Mouse (Mus musculus) liver, postnatal 0 days (tissue): ENCODE data around the gene Satb1. TPM values are rescaled to one million over a fixed set of nuclear protein-coding genes. Genes with fewer than 3 reads are reported as not detected.

Experiments
- ATAC-seq: fragments of 200-750 bp; cut with Nextera tagmentation; 2 replicates; pipeline ENCODE4 v1.8.0; 2017; ENCODE audit warnings: mild to moderate bottlenecking, moderate library complexity
- DNase-seq: peaks from one replicate; pipeline ENCODE4 v3.0.0-alpha.2; 2016
- H3K27ac ChIP-seq: fragments of 300-500 bp; sonication (generic); 2 replicates; pipeline ENCODE4 v1.5.1; 2014; ENCODE audit warnings: antibody characterized with exemption, moderate library complexity, mild to moderate bottlenecking, low read depth
- H3K27me3 ChIP-seq: fragments of 300-500 bp; sonication (generic); 2 replicates; pipeline ENCODE4 v1.6.1; 2014; ENCODE audit warnings: low read length, control low read depth, mixed read lengths; ENCODE audit not compliant: insufficient read depth
- H3K36me3 ChIP-seq: fragments of 300-500 bp; sonication (generic); replicated peaks from 2 replicates; pipeline ENCODE4 v1.6.1; 2014; ENCODE audit warnings: mild to moderate bottlenecking, control low read depth, low read length, moderate library complexity, mixed read lengths; ENCODE audit not compliant: insufficient read depth
- H3K4me1 ChIP-seq: fragments of 300-500 bp; sonication (generic); 2 replicates; pipeline ENCODE4 v1.6.1; 2014; ENCODE audit warnings: antibody characterized with exemption, mild to moderate bottlenecking, control low read depth; ENCODE audit not compliant: insufficient read depth
- H3K4me2 ChIP-seq: fragments of 300-500 bp; sonication (generic); 2 replicates; pipeline ENCODE4 v1.6.1; 2014; ENCODE audit warnings: low read depth, mild to moderate bottlenecking, low read length, moderate library complexity, mixed read lengths
- H3K4me3 ChIP-seq: fragments of 300-500 bp; sonication (generic); 2 replicates; pipeline ENCODE4 v1.5.1; 2014; ENCODE audit warnings: low read depth, low read length
- H3K9ac ChIP-seq: fragments of 300-500 bp; sonication (generic); replicated peaks from 2 replicates; pipeline ENCODE4 v1.6.1; 2014; ENCODE audit warnings: mild to moderate bottlenecking, moderate library complexity
- H3K9me3 ChIP-seq: fragments of 300-500 bp; sonication (generic); 2 replicates; pipeline ENCODE4 v1.6.1; 2016; ENCODE audit warnings: mild to moderate bottlenecking, control low read depth, low read length, mixed read lengths
- CTCF ChIP-seq: sonication (generic); IDR thresholded peaks from 2 replicates; pipeline ENCODE4 v1.5.1; 2016; ENCODE audit warnings: antibody characterized with exemption, low read depth
- EP300 ChIP-seq: IDR thresholded peaks from 2 replicates; pipeline ENCODE4 v1.6.1; 2016; ENCODE audit warnings: antibody characterized with exemption, low read depth, mild to moderate bottlenecking
- WGBS: fragments of 180-500 bp; shearing (Covaris S2); extraction: QIAGEN DNeasy Blood & Tissue Kit; methylation state at CpG from one replicate; pipeline ENCODE4 v1.1.7; 2014; ENCODE audit not compliant: insufficient replicate concordance; 5-methylcytosine and 5-hydroxymethylcytosine counted together
- polyA plus RNA-seq: library from polyadenylated mRNA; unstranded; fragments of >200 nt; fragmentation: Nextera tagmentation; extraction: Ambion mirVana; gene quantifications from 2 replicates; pipeline ENCODE4 v1.2.1, GENCODE M21; 2015

Gene Satb1
- polyA plus RNA-seq, 1 experiment from 2014 or later, result 1.5 TPM

- no peak for ATAC-seq
- H3K27ac ChIP-seq, result no peak overlapping the region
- H3K9ac ChIP-seq, result no peak overlapping the region
- no peaks in the 10 kb centered on the region for H3K36me3 ChIP-seq
- DNase-seq, result no peak
- H3K9me3 ChIP-seq, result no peaks in the 10 kb centered on the region
- no peak overlapping the region for H3K4me3 ChIP-seq
- no peak overlapping the region for H3K4me2 ChIP-seq
- WGBS, result 76% methylated on average over 5 of the region's 5 CpGs
- TF ChIP-seq EP300 (no peak), CTCF (no peak)
- H3K27me3 ChIP-seq, result no peaks in the 10 kb centered on the region
- H3K4me1 ChIP-seq, result no peaks in the 10 kb centered on the region
Measured at GRCm38 (mm10) chr17:51876471-51876870, 43.4 kb upstream of the Satb1 start.

GRCm38 (mm10) chr17:51857616-51858015 is 24.5 kb upstream of the Satb1 start:
- H3K36me3 ChIP-seq, result no peaks in the 10 kb centered on the region
- H3K9ac ChIP-seq, result no peak overlapping the region
- no peaks in the 10 kb centered on the region for H3K27me3 ChIP-seq
- no peak overlapping the region for H3K27ac ChIP-seq
- WGBS, result 80% methylated on average over 4 of the region's 4 CpGs
- H3K4me2 ChIP-seq, result no peak overlapping the region
- H3K4me3 ChIP-seq, result no peak overlapping the region
- H3K4me1 ChIP-seq, result no peaks in the 10 kb centered on the region
- no peak for DNase-seq
- H3K9me3 ChIP-seq, result no peaks in the 10 kb centered on the region
- no peak for TF ChIP-seq EP300
- TF ChIP-seq CTCF, result no peak
- ATAC-seq, result no peak

- H3K4me2 ChIP-seq, result no peak overlapping the region
- no peak for ATAC-seq
- WGBS, result 62% methylated on average over 3 of the region's 3 CpGs
- H3K36me3 ChIP-seq, result no peaks in the 10 kb centered on the region
- no peak for TF ChIP-seq EP300
- no peak for TF ChIP-seq CTCF
- no peaks in the 10 kb centered on the region for H3K9me3 ChIP-seq
- DNase-seq, result no peak
- no peaks in the 10 kb centered on the region for H3K27me3 ChIP-seq
- H3K9ac ChIP-seq, result no peak overlapping the region
- H3K27ac ChIP-seq, result no peak overlapping the region
- H3K4me1 ChIP-seq, result no peaks in the 10 kb centered on the region
- H3K4me3 ChIP-seq, result no peak overlapping the region
Measured at GRCm38 (mm10) chr17:51856332-51856731, 23.2 kb upstream of the Satb1 start.

- Histone ChIP-seq H3K9me3 (no peaks in the 10 kb centered on the region), H3K9ac (no peak overlapping the region), H3K27ac (no peak overlapping the region), H3K27me3 (no peaks in the 10 kb centered on the region), H3K36me3 (no peaks in the 10 kb centered on the region), H3K4me1 (no peaks in the 10 kb centered on the region), H3K4me3 (no peak overlapping the region), H3K4me2 (no peak overlapping the region)
- 62% methylated on average over 3 of the region's 3 CpGs for WGBS
- ATAC-seq (no peak), DNase-seq (no peak)
- TF ChIP-seq CTCF (no peak), EP300 (no peak)
Measured at GRCm38 (mm10) chr17:51855261-51855660, 22.2 kb upstream of the Satb1 start.

- Histone ChIP-seq H3K4me3 (no peak overlapping the region), H3K9ac (no peak overlapping the region), H3K27ac (no peak overlapping the region), H3K4me1 (no peaks in the 10 kb centered on the region), H3K36me3 (no peaks in the 10 kb centered on the region), H3K27me3 (no peaks in the 10 kb centered on the region), H3K9me3 (no peaks in the 10 kb centered on the region), H3K4me2 (no peak overlapping the region)
- DNase-seq (no peak), ATAC-seq (no peak)
- WGBS, result 60% methylated on average over 5 of the region's 5 CpGs
- TF ChIP-seq EP300, result no peak
- TF ChIP-seq CTCF, result no peak
Measured at GRCm38 (mm10) chr17:51853952-51854351, 20.9 kb upstream of the Satb1 start.

GRCm38 (mm10) chr17:51840596-51840995 is 7.5 kb upstream of the Satb1 start:
- TF ChIP-seq CTCF (no peak), EP300 (no peak)
- no peak for DNase-seq

GRCm38 (mm10) chr17:51839484-51839883 is 6.4 kb upstream of the Satb1 start:
- H3K9ac ChIP-seq, result no peak overlapping the region
- peaks cover 11% of the 10 kb centered on the region for H3K27me3 ChIP-seq
- H3K27ac ChIP-seq, result no peak overlapping the region
- no peaks in the 10 kb centered on the region for H3K4me1 ChIP-seq
- H3K36me3 ChIP-seq, result no peaks in the 10 kb centered on the region
- no peaks in the 10 kb centered on the region for H3K9me3 ChIP-seq
- TF ChIP-seq CTCF (no peak), EP300 (no peak)
- ATAC-seq, result no peak
- no peak overlapping the region for H3K4me2 ChIP-seq
- 81% methylated on average over 5 of the region's 5 CpGs for WGBS
- no peak for DNase-seq
- H3K4me3 ChIP-seq, result no peak overlapping the region

More at GRCm38 (mm10) chr17:51840596-51840995, 7.5 kb upstream of the Satb1 start:
- Histone ChIP-seq H3K4me1 (no peaks in the 10 kb centered on the region), H3K4me2 (no peak overlapping the region), H3K36me3 (no peaks in the 10 kb centered on the region), H3K4me3 (no peak overlapping the region), H3K27ac (no peak overlapping the region), H3K9me3 (no peaks in the 10 kb centered on the region), H3K27me3 (no peaks in the 10 kb centered on the region), H3K9ac (no peak overlapping the region)
- WGBS, result 79% methylated on average over 6 of the region's 6 CpGs
- no peak for ATAC-seq
